Mouse (Mus musculus): ENCODE data around the gene Wdr34. TPM values are rescaled to one million over a fixed set of nuclear protein-coding genes. Genes with fewer than 3 reads are reported as not detected.
"Not testable (repeated sequence)": the region's sequence is repeated elsewhere in the genome, so short reads cannot be mapped to it uniquely, and the experiment has no call there.

Wdr34 gene
- total RNA-seq, 4 experiments from 2014 or later, result 19.5 to 31.7 (median 26.6) TPM

DNA sequence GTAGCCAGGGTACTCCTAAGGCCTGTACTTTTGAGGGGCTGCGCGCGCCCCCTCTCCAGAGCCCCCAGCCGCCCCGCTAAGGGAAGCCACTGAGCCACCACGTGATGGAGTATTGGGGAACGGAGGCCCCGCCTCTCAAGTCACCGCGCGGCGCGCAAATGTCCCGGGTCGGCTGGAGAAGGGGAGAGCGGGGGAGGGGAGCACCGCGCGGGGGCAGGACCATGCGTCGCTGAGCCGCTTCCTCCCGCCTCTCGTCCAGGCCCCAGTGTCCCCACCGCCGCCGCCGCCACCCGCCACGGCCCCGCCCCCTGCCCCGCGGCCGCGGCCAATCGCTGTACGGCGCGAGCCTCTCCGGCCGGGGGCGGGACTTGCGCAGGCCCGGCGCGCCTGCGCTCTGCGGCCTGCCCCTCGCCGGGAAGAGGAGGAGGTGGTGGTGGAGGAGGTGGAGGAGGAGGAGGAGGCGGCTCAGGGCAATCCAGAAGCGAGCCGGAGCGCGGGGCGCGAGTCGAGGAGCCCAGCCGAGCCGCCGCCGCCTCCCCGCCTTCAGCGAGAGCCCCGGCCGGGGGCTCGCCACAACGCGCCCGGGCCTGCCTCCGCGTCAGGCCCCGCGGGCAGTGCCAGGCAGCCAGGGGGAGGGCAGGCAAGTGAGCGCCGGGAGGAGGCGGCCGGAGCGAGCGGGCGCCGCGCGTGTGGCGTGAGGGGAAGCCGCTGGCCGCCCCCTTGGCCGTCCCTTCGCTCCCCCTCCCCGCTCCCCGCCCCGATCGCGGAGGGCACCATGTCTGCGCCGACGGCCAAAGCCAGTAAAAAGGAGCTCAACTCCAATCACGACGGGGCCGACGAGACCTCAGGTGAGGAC is 17.6 kb upstream of the Wdr34 start:
- peak; percentile 96 for DNase-seq

DNA sequence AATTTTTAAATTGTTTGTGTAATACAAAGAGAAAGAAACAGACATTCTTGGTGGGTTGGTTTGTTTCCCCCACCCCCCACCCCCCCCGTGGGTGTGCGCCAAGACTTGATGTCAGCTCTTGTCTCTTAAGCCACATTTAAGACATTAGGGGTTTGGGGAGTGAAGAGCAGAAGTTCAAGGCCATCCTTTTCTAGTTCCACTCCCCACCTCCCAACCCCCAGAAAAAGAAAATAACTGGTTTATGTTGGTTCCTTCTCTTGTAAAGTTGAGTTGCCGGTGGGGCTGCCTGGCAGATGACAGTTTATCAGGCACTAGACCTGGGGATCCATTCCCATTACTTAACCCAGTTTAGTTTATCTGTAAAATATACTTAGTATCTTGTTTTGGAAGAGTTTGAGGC is 15.6 kb upstream of the Wdr34 start:
- DNase-seq, result no peak

- DNase-seq, result no peak
Observed at GRCm38 (mm10) chr2:30063791-30064190, 15.1 kb upstream of the Wdr34 start.

DNA sequence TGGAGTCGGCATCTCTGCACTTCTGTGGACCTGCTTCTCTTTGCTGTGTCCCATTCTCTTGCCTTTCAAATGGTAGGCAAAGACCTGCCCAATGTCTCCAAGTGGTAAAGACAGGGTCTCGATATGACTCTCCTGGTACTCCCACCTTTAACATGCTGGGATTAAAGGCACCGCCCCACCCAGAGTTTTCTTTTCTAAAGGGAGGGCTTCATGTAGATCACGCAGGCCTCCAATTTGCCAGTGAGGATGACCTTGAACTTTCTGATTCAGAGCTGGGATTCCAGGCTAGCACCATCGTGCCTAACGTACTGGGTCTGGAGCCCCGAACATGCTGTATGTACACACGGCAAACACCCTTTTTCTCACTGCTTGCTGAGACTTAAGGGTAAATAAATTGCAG is 14.6 kb upstream of the Wdr34 start:
- peak; percentile 62 for DNase-seq

GRCm38 (mm10) chr2:30062249-30063093 is 13.8 kb upstream of the Wdr34 start:
- peak; percentile 61 for DNase-seq

- peak; percentile 48 for DNase-seq
Observed at GRCm38 (mm10) chr2:30061215-30062166, 12.8 kb upstream of the Wdr34 start.

GRCm38 (mm10) chr2:30058418-30058817 is 9.7 kb upstream of the Wdr34 start:
- DNase-seq, result no peak

- DNase-seq, result peak; percentile 66
Observed at GRCm38 (mm10) chr2:30057223-30057904, 8.7 kb upstream of the Wdr34 start, which contains the start of gene Set. Gene Set, plus strand, starts transcription at chr2:30057378.

- peak; percentile 51 for DNase-seq
Observed at GRCm38 (mm10) chr2:30056736-30057135, 8.1 kb upstream of the Wdr34 start.

DNA sequence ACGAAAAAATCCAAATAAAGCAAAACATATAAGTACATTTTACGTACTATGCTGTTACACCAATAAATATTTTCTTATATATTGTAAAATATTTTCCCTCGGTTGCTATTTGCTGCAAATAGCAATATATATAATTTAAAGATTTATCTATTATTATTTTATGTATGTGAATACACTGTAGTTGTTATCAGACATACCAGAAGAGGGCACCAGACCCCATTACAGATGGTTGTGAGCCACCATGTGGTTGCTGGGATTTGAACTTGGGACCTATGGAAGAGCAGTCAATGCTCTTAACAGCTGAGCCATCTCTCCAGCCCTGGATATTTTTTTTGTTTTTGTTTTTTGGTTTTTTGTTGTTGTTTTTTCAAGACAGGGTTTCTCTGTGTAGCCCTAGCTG is 6.6 kb upstream of the Wdr34 start:
- not testable (repeated sequence) for DNase-seq

GRCm38 (mm10) chr2:30051992-30052761 is 3.5 kb upstream of the Wdr34 start:
- DNase-seq, result no peak

DNA sequence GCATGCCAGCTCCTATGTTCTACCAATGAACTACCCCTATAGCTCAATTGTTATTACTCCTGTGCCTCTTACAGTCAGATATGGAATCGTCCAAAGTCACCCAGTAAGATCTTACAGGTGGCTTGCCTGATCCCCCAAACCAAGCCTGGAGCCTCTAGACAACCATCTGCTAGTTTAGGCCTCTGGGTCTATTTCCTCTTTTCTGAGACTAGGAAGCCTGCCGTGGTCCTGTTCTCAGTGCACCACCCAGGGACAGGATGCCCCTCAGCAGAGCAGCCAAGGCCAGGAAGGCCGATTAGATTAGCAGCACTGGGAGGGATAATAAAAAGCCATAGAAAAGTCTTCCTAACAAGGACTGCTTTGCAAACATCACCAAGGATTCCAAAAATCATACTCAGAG is 1.1 kb upstream of the Wdr34 start:
- no peak for DNase-seq

GRCm38 (mm10) chr2:30048101-30048501 is 580 bp downstream of the Wdr34 start:
- DNase-seq, result no peak

DNA sequence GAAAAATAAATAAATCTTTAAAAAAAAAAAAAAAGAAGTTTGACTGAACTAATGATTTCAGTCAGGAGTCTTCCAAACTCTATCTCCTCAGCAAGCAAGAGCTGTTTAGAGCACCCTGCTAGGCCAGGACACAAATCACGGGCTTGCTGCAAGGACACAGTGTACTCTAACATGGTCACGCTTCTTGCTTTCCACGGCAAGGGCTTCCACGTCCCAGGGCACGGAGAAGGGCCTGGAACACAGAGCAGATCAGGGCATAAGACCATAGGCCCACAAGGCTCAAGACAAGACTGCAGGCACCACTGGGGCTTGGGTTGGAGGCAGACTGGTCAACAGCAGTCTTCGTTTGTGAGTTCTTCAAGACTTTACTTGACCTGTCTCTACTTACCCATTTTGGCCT is 1.6 kb downstream of the Wdr34 start:
- DNase-seq, result no peak

DNA sequence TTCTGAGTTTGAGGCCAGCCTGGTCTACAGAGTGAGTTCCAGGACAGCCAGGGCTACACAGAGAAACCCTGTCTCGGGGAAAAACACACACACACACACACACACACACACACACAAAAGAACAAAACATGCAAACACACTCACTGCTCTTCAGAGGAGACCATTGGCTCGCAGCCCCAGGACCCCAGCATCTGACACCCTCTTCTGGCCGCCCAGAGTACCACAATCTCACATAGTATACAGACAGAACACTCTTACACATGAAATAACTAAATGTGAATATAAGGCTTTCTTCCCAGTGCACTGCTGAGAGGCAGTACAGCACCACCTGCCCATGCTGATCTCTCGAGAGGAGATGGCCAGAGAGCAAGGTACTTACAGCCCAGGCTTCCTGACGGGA is 4.1 kb downstream of the Wdr34 start:
- DNase-seq, result no peak

DNA sequence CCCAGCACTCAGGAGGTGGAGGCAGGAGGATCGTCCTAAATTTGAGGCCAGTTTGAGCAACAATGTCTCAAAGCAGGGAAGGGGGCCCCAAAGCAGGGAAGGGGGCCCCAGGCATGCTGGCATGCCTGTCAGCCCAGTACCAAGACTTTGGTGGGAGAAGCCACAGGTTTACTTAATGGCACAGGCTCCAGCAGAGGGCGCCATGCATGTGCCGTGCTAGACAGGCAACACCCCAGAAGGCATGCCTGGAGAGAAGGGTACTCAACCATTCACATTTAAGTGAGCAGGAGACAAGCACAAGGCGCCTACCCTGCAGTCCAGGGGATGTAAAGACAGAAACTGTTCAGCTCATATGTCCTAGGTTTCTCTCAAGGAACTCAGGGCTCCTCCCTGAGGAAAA is 6.2 kb downstream of the Wdr34 start:
- DNase-seq, result peak; percentile 57

DNA sequence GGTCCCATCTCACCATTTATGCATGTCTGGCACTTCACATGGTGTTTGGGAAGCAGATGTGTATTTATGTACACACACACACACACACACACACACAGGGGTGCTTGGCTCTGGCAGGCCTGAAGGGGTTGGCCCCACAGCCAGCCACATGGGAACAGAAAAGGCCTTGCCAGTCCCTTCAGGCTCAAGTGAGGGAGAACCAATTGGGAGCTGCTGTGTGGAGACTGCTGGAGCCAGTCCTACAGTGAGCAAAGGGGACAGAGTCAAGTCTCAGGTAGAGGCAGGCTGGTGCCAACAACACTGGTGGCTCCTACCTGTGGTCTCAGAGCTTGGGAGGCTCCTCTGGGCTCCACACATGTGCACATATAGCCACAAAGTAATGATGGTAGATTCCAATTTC is 9.0 kb downstream of the Wdr34 start:
- no peak for DNase-seq

DNA sequence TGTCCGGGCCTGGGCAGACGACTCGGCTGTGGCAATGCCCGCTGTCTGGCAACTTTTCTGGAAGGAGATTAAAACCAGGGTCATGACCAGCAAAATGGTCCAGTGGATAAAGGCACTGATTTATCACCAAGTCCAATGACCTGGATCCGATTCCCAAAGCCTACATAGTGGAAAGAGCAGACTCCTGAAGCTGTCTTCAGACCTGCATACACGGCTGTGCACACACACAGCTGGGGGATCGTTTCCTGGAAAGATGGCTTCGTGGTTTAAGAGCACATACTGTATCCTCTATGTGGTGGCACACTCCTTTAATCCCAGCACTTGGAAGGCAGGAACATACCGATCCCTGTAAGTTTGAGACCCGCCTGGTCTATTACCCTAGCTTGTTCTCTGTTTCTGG is 10.3 kb downstream of the Wdr34 start:
- no peak for DNase-seq

DNA sequence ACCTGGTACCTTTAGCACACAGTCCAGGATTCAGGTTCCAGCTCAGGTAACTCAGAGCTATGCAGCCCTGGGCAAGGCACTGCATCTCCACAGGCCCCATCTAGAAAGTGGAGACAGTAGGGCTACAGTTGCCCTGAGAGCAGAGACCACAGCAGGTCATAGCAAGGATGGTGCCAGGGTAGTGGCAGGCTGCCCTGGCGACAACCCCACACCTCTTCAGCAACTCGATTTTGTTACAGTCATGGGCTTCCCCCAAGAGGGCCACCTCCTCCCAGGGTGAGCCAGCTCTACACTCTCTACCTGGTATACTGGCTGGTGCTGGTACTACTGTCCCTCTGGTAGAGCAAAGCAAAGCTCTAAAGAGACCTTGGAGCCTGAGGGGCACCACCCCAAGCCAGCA is 10.9 kb downstream of the Wdr34 start:
- DNase-seq, result no peak

- DNase-seq, result no peak
Observed at GRCm38 (mm10) chr2:30032957-30033356, 15.7 kb downstream of the Wdr34 start.
